ENCODE assay signal across 11 mouse cellular contexts in the genomic region with DNA sequence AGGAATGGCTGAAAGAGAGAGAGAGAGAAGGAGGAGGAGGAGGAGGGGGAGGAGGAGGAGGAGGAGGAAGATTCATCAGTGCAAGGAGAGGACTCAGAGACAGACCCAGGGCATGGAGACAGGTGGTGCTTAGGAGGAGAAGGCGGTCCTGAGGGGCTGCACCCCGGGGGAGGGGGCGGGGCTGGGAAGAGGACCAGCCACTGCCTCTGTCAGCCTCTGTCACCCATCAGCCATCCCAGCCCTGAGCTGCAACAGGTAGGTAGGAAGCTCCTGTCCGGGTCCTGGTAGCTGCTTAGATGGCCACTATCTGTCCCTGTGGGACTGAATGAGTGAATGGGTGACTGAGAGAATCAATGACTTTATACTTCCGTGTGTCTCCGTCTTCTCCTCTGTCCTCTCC. TPM values are rescaled to one million over a fixed set of nuclear protein-coding genes. Genes with fewer than 3 reads are reported as not detected.
DNase-seq lines count a peak whose midpoint lies in the region; ATAC-seq lines count a peak whose summit lies in the region.
"Had no signal": no experiment of that assay in that cellular context is flagged by ENCODE, and none has a peak within 500 bp of the region (broad histone marks: within the 10 kb centered on the region; RNA-seq: fewer than 3 reads in every experiment).

No protein-coding gene starts in this region.

- ATAC-seq in forebrain, embryonic 11.5 days (replicated peaks; ENCODE audit: low FRiP score): no peak
- ATAC-seq in forebrain, embryonic 16.5 days: no peak
- no peak for ATAC-seq in kidney, embryonic 14.5 days (ENCODE audit: low FRiP score, low TSS enrichment)
- no peak for ATAC-seq in stomach, embryonic 16.5 days (ENCODE audit: insufficient read depth, low FRiP score)

- no peak overlapping the region for H3K4me3 ChIP-seq in forebrain, embryonic 11.5 days (ENCODE audit: low read depth, low read length)
- H3K4me3 ChIP-seq in forebrain, embryonic 16.5 days (replicated peaks; ENCODE audit: low read length): no peak overlapping the region
- H3K4me3 ChIP-seq in kidney, embryonic 14.5 days (ENCODE audit: low read length): no peak overlapping the region
- no peak overlapping the region; the same call in 1 of the 2 replicates for H3K4me3 ChIP-seq in stomach, embryonic 16.5 days (replicated peaks; ENCODE audit: low read length)

- H3K27me3 ChIP-seq in forebrain, embryonic 11.5 days (ENCODE audit: control insufficient read depth, insufficient read depth, low read length): peaks cover 28% of the 10 kb centered on the region
- no peaks in the 10 kb centered on the region; the same call in 1 of the 2 replicates for H3K27me3 ChIP-seq in forebrain, embryonic 16.5 days (replicated peaks; ENCODE audit: control insufficient read depth, insufficient read depth, low read length)
- H3K27me3 ChIP-seq in kidney, embryonic 14.5 days (ENCODE audit: control insufficient read depth, insufficient read depth, low read length): peaks cover 10% of the 10 kb centered on the region
- peaks cover 9% of the 10 kb centered on the region; the same call in 1 of the 2 replicates for H3K27me3 ChIP-seq in stomach, embryonic 16.5 days (ENCODE audit: control insufficient read depth, insufficient read depth, low read length)

- WGBS in forebrain, embryonic 11.5 days: 3% methylated on average over 6 of the region's 6 CpGs
- WGBS in forebrain, embryonic 16.5 days: 3% methylated on average over 6 of the region's 6 CpGs
- 3% methylated on average over 5 of the region's 6 CpGs for WGBS in kidney, embryonic 14.5 days
- 14% methylated on average over 6 of the region's 6 CpGs for WGBS in stomach, embryonic 16.5 days

- H3K4me2 ChIP-seq in forebrain, embryonic 11.5 days (ENCODE audit: low read depth, low read length, severe bottlenecking): peak overlapping the region; percentile 27
- no peak overlapping the region for H3K4me2 ChIP-seq in forebrain, embryonic 16.5 days (ENCODE audit: low read length)
- peak overlapping the region; percentile 46; the same call in 1 of the 2 replicates for H3K4me2 ChIP-seq in kidney, embryonic 14.5 days (replicated peaks; ENCODE audit: low read depth, low read length)
- peak overlapping the region; percentile 68; the same call in 1 of the 2 replicates for H3K4me2 ChIP-seq in stomach, embryonic 16.5 days (ENCODE audit: low read depth, low read length)

- peaks cover 24% of the 10 kb centered on the region for H3K4me1 ChIP-seq in forebrain, embryonic 11.5 days (replicated peaks; ENCODE audit: control insufficient read depth, insufficient read depth, low read length)
- H3K4me1 ChIP-seq in forebrain, embryonic 16.5 days (replicated peaks; ENCODE audit: control insufficient read depth, insufficient read depth, low read length): peaks cover 26% of the 10 kb centered on the region
- H3K4me1 ChIP-seq in kidney, embryonic 14.5 days (ENCODE audit: control insufficient read depth, insufficient read depth, low read length): peaks cover 24% of the 10 kb centered on the region; the same call in 1 of the 2 replicates
- H3K4me1 ChIP-seq in stomach, embryonic 16.5 days (ENCODE audit: control insufficient read depth, insufficient read depth, low read length): peaks cover 38% of the 10 kb centered on the region

- DNase-seq in forebrain, embryonic 11.5 days (ENCODE audit: low spot score): no peak
- DNase-seq in kidney, postnatal 10 days: no peak
- DNase-seq in thymus, postnatal 4 days: peak; percentile 27
- DNase-seq in thymus, adult 18-20 months: no peak
- DNase-seq in right cerebral cortex, adult 2 months (ENCODE audit: low spot score in 2 of 2): no peak
- DNase-seq: kidney, adult 11 months; spleen, adult 18-20 months; thymus, postnatal 14 days had no signal

- no peak overlapping the region for H3K9ac ChIP-seq in forebrain, embryonic 11.5 days (ENCODE audit: low read length)
- H3K9ac ChIP-seq in forebrain, embryonic 16.5 days (replicated peaks; ENCODE audit: low read depth, low read length): no peak overlapping the region
- no peak overlapping the region; the same call in 1 of the 2 replicates for H3K9ac ChIP-seq in kidney, embryonic 14.5 days (ENCODE audit: low read depth, low read length)
- H3K9ac ChIP-seq in stomach, embryonic 16.5 days (ENCODE audit: low read length): no peak overlapping the region

- H3K27ac ChIP-seq in forebrain, embryonic 11.5 days (ENCODE audit: low read depth, low read length): no peak overlapping the region
- H3K27ac ChIP-seq in forebrain, embryonic 16.5 days (ENCODE audit: low read length): no peak overlapping the region
- H3K27ac ChIP-seq in kidney, embryonic 14.5 days (ENCODE audit: low read depth, low read length): no peak overlapping the region
- no peak overlapping the region for H3K27ac ChIP-seq in stomach, embryonic 16.5 days (ENCODE audit: low read length)

- H3K9me3 ChIP-seq in forebrain, embryonic 11.5 days (ENCODE audit: control insufficient read depth, low read length): no peaks in the 10 kb centered on the region
- no peaks in the 10 kb centered on the region for H3K9me3 ChIP-seq in forebrain, embryonic 16.5 days (ENCODE audit: control insufficient read depth, low read length)
- H3K9me3 ChIP-seq in kidney, embryonic 14.5 days (ENCODE audit: control insufficient read depth, low read length): no peaks in the 10 kb centered on the region
- no peaks in the 10 kb centered on the region for H3K9me3 ChIP-seq in stomach, embryonic 16.5 days (replicated peaks; ENCODE audit: control insufficient read depth, low read length)

- H3K36me3 ChIP-seq in forebrain, embryonic 11.5 days (ENCODE audit: control insufficient read depth, insufficient read depth, low read length): no peaks in the 10 kb centered on the region
- H3K36me3 ChIP-seq in forebrain, embryonic 16.5 days (ENCODE audit: control insufficient read depth, insufficient read depth): no peaks in the 10 kb centered on the region
- H3K36me3 ChIP-seq in kidney, embryonic 14.5 days (ENCODE audit: control insufficient read depth, insufficient read depth, low read length): no peaks in the 10 kb centered on the region
- no peaks in the 10 kb centered on the region for H3K36me3 ChIP-seq in stomach, embryonic 16.5 days (ENCODE audit: control insufficient read depth, insufficient read depth, low read length)

RNA-seq across cellular contexts. Expression of a gene that starts 2.0 kb away (rescaled TPM):
- 7.3 and 7.4 TPM in 2 replicates for polyA plus RNA-seq in forebrain, embryonic 11.5 days (2014; fragmentation: Nextera tagmentation; extraction: Ambion mirVana)
- polyA plus RNA-seq in forebrain, embryonic 16.5 days (2015; fragmentation: Nextera tagmentation; extraction: Ambion mirVana): 1.9 and 4.5 TPM in 2 replicates
- polyA plus RNA-seq in kidney, embryonic 14.5 days (2014; fragmentation: Nextera tagmentation; extraction: Ambion mirVana): 7.5 TPM in 2 replicates
- 9.7 and 12.0 TPM in 2 replicates for polyA plus RNA-seq in stomach, embryonic 16.5 days (2015; fragmentation: Nextera tagmentation; extraction: Ambion mirVana)

RNA-seq across cellular contexts. Expression of a gene that starts 12.7 kb away (rescaled TPM):
- polyA plus RNA-seq in forebrain, embryonic 11.5 days (2014; fragmentation: Nextera tagmentation; extraction: Ambion mirVana): 0.11 and 0.39 TPM in 2 replicates
- 0.15 TPM in 2 replicates for polyA plus RNA-seq in forebrain, embryonic 16.5 days (2015; fragmentation: Nextera tagmentation; extraction: Ambion mirVana)
- 0.67 and 1.4 TPM in 2 replicates for polyA plus RNA-seq in kidney, embryonic 14.5 days (2014; fragmentation: Nextera tagmentation; extraction: Ambion mirVana)
- 3.0 and 3.2 TPM in 2 replicates for polyA plus RNA-seq in stomach, embryonic 16.5 days (2015; fragmentation: Nextera tagmentation; extraction: Ambion mirVana)

RNA-seq across cellular contexts. Expression of a gene that starts 18.5 kb away (rescaled TPM):
- 4.8 and 7.0 TPM in 2 replicates for polyA plus RNA-seq in forebrain, embryonic 11.5 days (2014; fragmentation: Nextera tagmentation; extraction: Ambion mirVana)
- 2.1 and 2.6 TPM in 2 replicates for polyA plus RNA-seq in forebrain, embryonic 16.5 days (2015; fragmentation: Nextera tagmentation; extraction: Ambion mirVana)
- polyA plus RNA-seq in kidney, embryonic 14.5 days (2014; fragmentation: Nextera tagmentation; extraction: Ambion mirVana): 5.1 and 6.4 TPM in 2 replicates
- 2.3 TPM in 2 replicates for polyA plus RNA-seq in stomach, embryonic 16.5 days (2015; fragmentation: Nextera tagmentation; extraction: Ambion mirVana)

RNA-seq across cellular contexts. Expression of a gene that starts 30.3 kb away (rescaled TPM):
- polyA plus RNA-seq in forebrain, embryonic 11.5 days (2014; fragmentation: Nextera tagmentation; extraction: Ambion mirVana): 276 and 285 TPM in 2 replicates
- 308 and 333 TPM in 2 replicates for polyA plus RNA-seq in forebrain, embryonic 16.5 days (2015; fragmentation: Nextera tagmentation; extraction: Ambion mirVana)
- polyA plus RNA-seq in kidney, embryonic 14.5 days (2014; fragmentation: Nextera tagmentation; extraction: Ambion mirVana): 156 and 198 TPM in 2 replicates
- 120 and 126 TPM in 2 replicates for polyA plus RNA-seq in stomach, embryonic 16.5 days (2015; fragmentation: Nextera tagmentation; extraction: Ambion mirVana)

RNA-seq across cellular contexts. Expression of a gene that starts 50.9 kb away (rescaled TPM):
- polyA plus RNA-seq in forebrain, embryonic 11.5 days (2014; fragmentation: Nextera tagmentation; extraction: Ambion mirVana): 12.3 and 13.0 TPM in 2 replicates
- polyA plus RNA-seq in forebrain, embryonic 16.5 days (2015; fragmentation: Nextera tagmentation; extraction: Ambion mirVana): 85.3 and 118 TPM in 2 replicates
- polyA plus RNA-seq in kidney, embryonic 14.5 days (2014; fragmentation: Nextera tagmentation; extraction: Ambion mirVana): 2.5 and 5.5 TPM in 2 replicates
- polyA plus RNA-seq in stomach, embryonic 16.5 days (2015; fragmentation: Nextera tagmentation; extraction: Ambion mirVana): 7.8 and 10.2 TPM in 2 replicates
